Mouse (Mus musculus): ENCODE results near the gene Gm42417. TPM values are rescaled to one million over a fixed set of nuclear protein-coding genes. Genes with fewer than 3 reads are reported as not detected.

Gm42417 gene
- polyA plus RNA-seq, 1 experiment from 2014 or later, result not detected

DNA sequence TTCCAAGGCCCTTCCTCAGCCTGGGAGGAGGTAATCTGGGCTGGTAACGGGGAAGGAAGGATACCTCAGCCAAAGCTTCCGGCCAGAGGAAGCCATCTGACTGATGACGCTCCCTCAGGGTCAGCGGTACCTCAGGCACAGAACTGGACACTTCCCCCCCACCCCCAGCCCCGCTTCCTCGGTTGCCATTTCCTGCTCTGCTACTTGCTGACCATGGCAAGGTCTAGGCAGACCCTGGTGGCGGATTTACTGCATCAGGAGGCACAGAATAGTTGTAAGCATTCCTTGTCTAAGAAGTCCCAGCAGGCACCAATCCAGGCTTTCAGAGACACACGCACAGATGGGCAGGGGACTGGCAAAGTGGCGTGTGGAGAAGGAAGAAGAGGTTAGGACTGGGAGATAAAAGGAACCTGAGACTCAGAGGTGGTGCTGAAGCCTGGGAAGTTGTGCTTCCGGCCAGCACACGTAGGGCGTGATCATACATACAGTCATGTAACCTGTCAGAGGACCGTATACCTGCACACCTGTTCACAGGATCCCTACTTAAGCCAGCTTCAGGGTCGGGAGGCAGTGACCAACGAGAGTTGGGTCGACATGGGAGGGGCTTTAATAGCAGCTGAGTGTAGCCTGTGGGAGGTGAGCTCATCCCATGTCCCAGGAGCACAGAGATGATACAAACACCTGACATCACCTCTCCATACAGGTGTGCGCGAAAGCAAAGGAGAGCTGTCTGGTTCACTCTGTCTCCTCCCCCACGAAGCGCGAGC is 15.6 kb upstream of the Gm42417 start:
- Histone ChIP-seq H3K4me2 (peak overlapping the region; percentile 89), H3K4me3 (peak overlapping the region; percentile 78), H3K36me3 (peaks cover 58% of the 10 kb centered on the region), H3K4me1 (peaks cover 39% of the 10 kb centered on the region), H3K9ac (peak overlapping the region; percentile 97), H3K27ac (replicated peaks) (peak overlapping the region; percentile 97), H3K27me3 (replicated peaks) (no peaks in the 10 kb centered on the region; the same call in 1 of the 2 replicates), H3K9me3 (no peaks in the 10 kb centered on the region)
- WGBS, result 68% methylated on average over 21 of the region's 21 CpGs
- no peak for ATAC-seq (ENCODE audit: extremely low read depth, insufficient number of reproducible peaks, low FRiP score, low TSS enrichment)

DNA sequence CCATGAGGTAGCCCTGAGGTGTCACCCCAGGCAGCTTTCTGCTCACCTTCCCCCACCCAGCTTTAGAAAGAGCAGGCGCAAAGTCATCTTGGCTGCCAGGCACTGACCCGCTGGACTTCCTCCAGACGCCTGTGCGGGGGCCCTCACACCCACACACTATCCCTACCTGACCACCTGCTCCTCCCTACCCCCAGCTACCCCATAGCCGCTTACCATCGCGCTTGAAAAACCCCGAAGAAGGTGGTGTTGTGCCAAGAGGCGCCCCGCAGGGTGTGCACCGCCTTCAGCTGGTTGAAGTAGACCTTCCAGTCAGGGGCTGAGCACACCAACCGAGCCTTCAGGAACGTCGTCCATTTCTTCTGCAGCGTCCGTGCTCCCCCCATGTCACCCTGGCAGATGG is 13.3 kb upstream of the Gm42417 start:
- no peak overlapping the region for H3K27ac ChIP-seq (replicated peaks)
- H3K9me3 ChIP-seq, result no peaks in the 10 kb centered on the region
- 86% methylated on average over 16 of the region's 16 CpGs for WGBS
- H3K4me1 ChIP-seq, result peaks cover 47% of the 10 kb centered on the region
- peaks cover 77% of the 10 kb centered on the region for H3K36me3 ChIP-seq
- H3K4me3 ChIP-seq, result no peak overlapping the region
- H3K9ac ChIP-seq, result no peak overlapping the region
- no peaks in the 10 kb centered on the region for H3K27me3 ChIP-seq (replicated peaks)
- no peak for ATAC-seq (ENCODE audit: extremely low read depth, insufficient number of reproducible peaks, low FRiP score, low TSS enrichment)
- H3K4me2 ChIP-seq, result no peak overlapping the region

DNA sequence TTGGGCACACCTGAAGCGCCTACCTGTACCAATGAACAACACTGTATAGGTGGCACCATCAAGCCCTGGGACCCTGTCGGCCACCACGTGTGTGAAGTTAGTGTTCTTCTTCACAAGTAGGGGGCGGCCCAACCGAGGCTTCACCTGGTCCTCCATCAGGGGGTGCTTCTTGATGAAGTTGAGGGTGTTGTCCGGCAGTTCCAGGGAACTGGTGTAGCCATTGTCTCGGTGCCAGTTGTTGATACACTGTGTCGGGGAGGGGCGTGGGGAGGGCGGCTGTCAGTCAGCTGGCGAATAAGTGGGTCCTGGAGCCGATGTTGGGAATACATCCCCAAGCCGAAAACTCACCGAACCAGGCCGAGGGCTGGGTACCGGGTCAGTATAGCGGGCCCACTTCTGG is 12.7 kb upstream of the Gm42417 start:
- H3K4me2 ChIP-seq, result no peak overlapping the region
- WGBS, result 82% methylated on average over 17 of the region's 17 CpGs
- no peaks in the 10 kb centered on the region for H3K27me3 ChIP-seq (replicated peaks)
- H3K9ac ChIP-seq, result no peak overlapping the region
- no peak for ATAC-seq (ENCODE audit: extremely low read depth, insufficient number of reproducible peaks, low FRiP score, low TSS enrichment)
- H3K36me3 ChIP-seq, result peaks cover 77% of the 10 kb centered on the region
- H3K4me1 ChIP-seq, result peaks cover 49% of the 10 kb centered on the region
- no peak overlapping the region for H3K4me3 ChIP-seq
- no peak overlapping the region for H3K27ac ChIP-seq (replicated peaks)
- H3K9me3 ChIP-seq, result no peaks in the 10 kb centered on the region

DNA sequence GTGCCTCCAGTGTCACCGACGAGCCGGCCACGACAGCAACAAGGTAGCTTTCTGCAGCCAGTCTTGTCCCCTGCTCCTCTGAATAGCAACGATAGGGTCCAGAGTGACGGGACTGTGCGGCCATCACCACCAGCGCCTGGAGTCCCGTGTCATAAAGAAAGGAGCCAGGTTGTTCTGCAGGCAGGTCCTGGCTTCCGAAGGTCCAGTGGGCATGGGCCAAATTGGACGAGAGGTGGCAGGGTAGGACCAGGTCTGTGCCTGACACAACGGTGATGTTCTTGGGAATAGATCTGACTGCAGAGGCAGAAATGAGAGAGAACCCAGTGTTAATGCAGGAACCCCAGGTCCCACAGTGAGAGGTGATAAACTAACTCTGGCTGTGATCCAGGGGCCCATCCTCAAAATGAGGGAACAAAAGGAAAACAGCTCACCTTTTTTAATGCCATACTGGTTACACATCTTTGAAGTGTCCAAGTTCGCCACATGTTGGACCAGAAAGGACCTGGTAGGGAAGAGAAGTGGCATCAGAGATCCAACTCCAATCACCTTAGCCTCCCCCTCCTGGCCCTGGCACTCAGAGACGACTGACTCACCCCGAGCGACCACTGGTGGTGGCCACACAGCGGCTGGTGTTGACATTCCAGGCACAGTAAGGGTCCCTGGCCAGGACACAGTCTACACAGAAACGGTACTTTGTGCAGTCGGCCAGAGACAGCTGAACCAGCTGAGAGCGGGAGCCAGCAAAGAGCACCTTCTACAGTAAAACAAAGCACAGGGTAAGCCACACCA is 11.0 kb upstream of the Gm42417 start:
- no peak overlapping the region for H3K4me2 ChIP-seq
- no peak overlapping the region for H3K9ac ChIP-seq
- H3K4me1 ChIP-seq, result peaks cover 52% of the 10 kb centered on the region
- ATAC-seq (ENCODE audit: extremely low read depth, insufficient number of reproducible peaks, low FRiP score, low TSS enrichment), result no peak
- no peaks in the 10 kb centered on the region for H3K9me3 ChIP-seq
- H3K4me3 ChIP-seq, result no peak overlapping the region
- 77% methylated on average over 20 of the region's 20 CpGs for WGBS
- no peaks in the 10 kb centered on the region for H3K27me3 ChIP-seq (replicated peaks)
- no peak overlapping the region for H3K27ac ChIP-seq (replicated peaks)
- peaks cover 73% of the 10 kb centered on the region for H3K36me3 ChIP-seq

DNA sequence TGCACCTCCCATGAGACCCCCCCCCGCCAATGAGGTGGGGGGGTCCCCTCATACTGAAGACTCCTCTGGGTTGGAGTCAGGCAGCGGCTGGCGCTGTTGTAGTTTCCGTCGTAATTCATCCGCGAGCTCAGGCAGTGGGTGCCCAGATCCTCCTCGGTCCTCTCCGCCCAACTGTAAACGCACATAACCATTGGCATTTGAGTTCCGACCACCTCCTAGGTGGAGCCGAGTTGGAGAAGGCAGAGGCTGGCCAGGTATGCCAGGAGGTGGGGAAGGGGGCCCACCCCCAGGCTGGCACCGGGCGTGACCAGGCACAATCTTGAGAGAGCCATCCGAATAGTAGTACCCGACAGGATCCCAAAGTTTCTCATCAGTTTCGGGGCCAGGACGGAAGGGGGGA is 10.3 kb upstream of the Gm42417 start:
- Histone ChIP-seq H3K4me2 (no peak overlapping the region), H3K4me1 (peaks cover 44% of the 10 kb centered on the region), H3K27ac (replicated peaks) (no peak overlapping the region), H3K27me3 (replicated peaks) (no peaks in the 10 kb centered on the region), H3K36me3 (peaks cover 65% of the 10 kb centered on the region), H3K9me3 (no peaks in the 10 kb centered on the region), H3K4me3 (no peak overlapping the region), H3K9ac (0 out of 2 replicates have a peak overlapping the region, but pooled peaks have one; percentile 28)
- ATAC-seq (ENCODE audit: extremely low read depth, insufficient number of reproducible peaks, low FRiP score, low TSS enrichment), result no peak
- WGBS, result 86% methylated on average over 18 of the region's 18 CpGs

DNA sequence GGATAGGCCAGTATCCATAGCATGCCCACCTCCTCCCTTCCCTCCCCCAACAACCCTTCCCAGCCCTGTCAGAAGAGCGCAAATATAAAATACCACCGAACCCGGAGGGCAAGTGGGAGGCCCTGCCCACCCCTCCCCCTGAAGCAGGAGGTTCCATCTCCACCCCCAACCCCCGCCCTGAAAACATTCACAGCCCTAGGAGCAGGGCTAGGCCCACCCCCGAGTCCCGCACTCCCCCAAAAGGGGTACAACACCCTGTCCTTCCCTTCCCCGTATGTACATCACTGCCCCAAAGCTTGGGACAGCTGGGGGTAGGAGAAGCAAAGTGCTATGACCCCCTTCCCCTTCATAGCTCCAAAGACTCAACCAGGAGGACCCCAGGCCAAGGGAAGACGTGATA is 9.5 kb upstream of the Gm42417 start:
- Histone ChIP-seq H3K4me3 (no peak overlapping the region), H3K27me3 (replicated peaks) (no peaks in the 10 kb centered on the region), H3K36me3 (peaks cover 63% of the 10 kb centered on the region), H3K4me1 (peaks cover 39% of the 10 kb centered on the region), H3K9ac (peak overlapping the region; percentile 28; the same call in 1 of the 2 replicates), H3K4me2 (no peak overlapping the region), H3K27ac (replicated peaks) (0 out of 2 replicates have a peak overlapping the region, but pooled peaks have one; percentile 24), H3K9me3 (no peaks in the 10 kb centered on the region)
- no peak for ATAC-seq (ENCODE audit: extremely low read depth, insufficient number of reproducible peaks, low FRiP score, low TSS enrichment)
- WGBS, result 55% methylated on average over 8 of the region's 8 CpGs

DNA sequence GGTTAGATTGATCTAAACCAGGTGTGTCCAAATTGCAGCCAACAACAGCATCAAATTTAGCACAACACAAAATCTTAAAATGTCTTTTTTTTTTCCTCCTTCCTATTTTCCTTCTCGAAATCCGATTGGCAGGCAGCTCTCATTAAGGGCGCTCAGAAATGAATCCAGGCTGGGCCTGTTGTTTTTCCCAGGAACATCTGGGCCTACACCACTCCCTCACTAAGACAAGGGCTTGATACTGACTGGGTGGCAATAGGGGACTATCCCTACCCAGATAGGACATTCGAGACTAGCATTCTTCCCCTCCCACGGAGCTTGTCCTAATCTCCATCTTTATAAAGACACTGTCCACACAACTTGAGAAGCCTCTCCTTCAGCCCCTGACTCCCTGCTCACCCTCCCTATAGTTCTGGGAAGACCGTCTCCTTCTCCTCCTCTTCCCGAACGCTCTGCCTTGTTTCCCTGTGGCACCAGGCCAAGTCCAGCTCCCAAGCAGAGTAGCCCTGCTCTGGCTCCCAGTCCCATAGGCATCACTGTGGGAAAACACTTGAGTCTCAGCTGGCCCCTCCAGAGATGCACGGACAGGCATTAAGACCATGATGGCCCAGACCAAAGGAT is 8.9 kb upstream of the Gm42417 start:
- Histone ChIP-seq H3K4me1 (peaks cover 39% of the 10 kb centered on the region), H3K4me3 (no peak overlapping the region), H3K9ac (peak overlapping the region; percentile 57), H3K27ac (replicated peaks) (peak overlapping the region; percentile 60), H3K36me3 (peaks cover 58% of the 10 kb centered on the region), H3K4me2 (no peak overlapping the region), H3K27me3 (replicated peaks) (no peaks in the 10 kb centered on the region), H3K9me3 (no peaks in the 10 kb centered on the region)
- WGBS, result 31% methylated on average over 9 of the region's 9 CpGs
- ATAC-seq (ENCODE audit: extremely low read depth, insufficient number of reproducible peaks, low FRiP score, low TSS enrichment), result no peak

DNA sequence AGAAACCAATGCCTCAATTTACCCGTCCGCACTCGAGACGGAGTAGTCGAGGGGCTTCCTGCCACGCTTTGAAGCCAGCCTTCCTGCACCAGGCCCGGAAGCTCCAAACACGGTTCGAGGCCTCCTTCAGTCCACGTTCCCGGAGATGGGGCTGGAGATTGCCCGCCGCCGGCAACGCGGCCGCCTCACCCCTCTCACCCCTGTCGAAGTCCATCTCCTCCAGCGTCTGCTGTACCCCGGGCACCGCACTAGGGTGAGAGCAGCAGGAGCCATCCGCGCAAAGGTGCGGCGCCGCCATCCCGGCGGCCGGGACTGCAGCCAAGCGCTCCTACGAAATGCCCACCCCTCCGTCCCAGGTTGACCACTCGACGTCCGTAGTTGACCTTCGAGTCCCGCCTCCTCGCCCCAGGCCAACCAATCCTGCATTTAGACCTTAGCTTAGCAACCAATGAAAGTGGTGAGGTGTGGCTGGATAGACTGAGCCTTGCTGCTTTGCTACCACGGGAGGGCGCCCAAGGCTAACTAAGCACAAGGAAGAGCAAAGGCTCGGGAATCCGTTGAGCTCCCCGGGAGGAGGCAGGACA is 7.8 kb upstream of the Gm42417 start, which contains the start of gene Ankrd39:
Ankrd39 (minus strand) TSS at position 558 of the 584 bp plus-strand sequence.
- no peaks in the 10 kb centered on the region for H3K9me3 ChIP-seq
- WGBS, result under 1% methylated on average over 43 of the region's 43 CpGs
- peaks cover 46% of the 10 kb centered on the region for H3K4me1 ChIP-seq
- H3K9ac ChIP-seq, result peak within 1 kb of the TSS; percentile 87
- H3K4me3 ChIP-seq, result peak within 1 kb of the TSS; percentile 79
- H3K27ac ChIP-seq (replicated peaks), result peak within 1 kb of the TSS; percentile 60
- peak; percentile 99 for ATAC-seq (ENCODE audit: extremely low read depth, insufficient number of reproducible peaks, low FRiP score, low TSS enrichment)
- H3K27me3 ChIP-seq (replicated peaks), result no peaks in the 10 kb centered on the region
- H3K36me3 ChIP-seq, result peaks cover 58% of the 10 kb centered on the region
- peak within 1 kb of the TSS; percentile 81 for H3K4me2 ChIP-seq

DNA sequence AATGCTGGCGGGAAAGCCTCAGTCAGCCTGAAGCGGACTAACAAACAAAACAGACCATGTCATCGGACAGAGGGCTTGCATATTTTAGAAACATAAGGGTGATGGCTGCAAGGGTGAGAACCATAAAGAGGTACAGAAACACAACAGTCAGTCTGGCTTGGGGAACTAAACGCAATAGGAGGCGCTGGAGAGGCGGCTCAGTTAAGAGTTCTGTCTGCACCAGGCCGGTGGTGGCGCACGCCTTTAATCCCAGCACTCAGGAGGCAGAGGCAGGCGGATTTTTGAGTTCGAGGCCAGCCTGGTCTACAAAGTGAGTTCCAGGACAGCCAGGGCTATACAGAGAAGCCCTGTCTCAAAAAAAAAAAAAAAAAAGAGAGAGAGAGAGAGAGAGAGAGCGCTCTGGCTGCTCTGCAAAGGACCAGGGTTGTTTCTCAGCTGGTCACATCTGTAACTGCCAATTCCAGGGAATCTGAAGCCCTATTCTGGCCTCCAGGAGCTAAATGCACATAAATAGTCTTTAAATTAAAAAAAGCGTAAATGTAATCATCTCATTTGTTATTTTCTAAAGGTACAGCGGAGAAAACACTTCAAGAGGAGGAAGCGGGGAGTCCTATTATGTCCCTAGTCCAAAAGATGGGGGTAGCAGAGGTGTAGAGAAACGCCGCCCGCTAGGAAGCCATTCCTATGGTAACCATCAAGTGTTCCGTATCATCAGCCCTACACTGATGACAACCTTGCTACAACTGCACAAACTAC is 6.8 kb upstream of the Gm42417 start:
- H3K4me2 ChIP-seq, result peak overlapping the region; percentile 81
- H3K4me1 ChIP-seq, result peaks cover 49% of the 10 kb centered on the region
- H3K9ac ChIP-seq, result peak overlapping the region; percentile 87
- peak overlapping the region; percentile 79 for H3K4me3 ChIP-seq
- H3K9me3 ChIP-seq, result no peaks in the 10 kb centered on the region
- H3K36me3 ChIP-seq, result peaks cover 58% of the 10 kb centered on the region
- no peak for ATAC-seq (ENCODE audit: extremely low read depth, insufficient number of reproducible peaks, low FRiP score, low TSS enrichment)
- no peak overlapping the region for H3K27ac ChIP-seq (replicated peaks)
- H3K27me3 ChIP-seq (replicated peaks), result no peaks in the 10 kb centered on the region
- WGBS, result 61% methylated on average over 19 of the region's 19 CpGs

DNA sequence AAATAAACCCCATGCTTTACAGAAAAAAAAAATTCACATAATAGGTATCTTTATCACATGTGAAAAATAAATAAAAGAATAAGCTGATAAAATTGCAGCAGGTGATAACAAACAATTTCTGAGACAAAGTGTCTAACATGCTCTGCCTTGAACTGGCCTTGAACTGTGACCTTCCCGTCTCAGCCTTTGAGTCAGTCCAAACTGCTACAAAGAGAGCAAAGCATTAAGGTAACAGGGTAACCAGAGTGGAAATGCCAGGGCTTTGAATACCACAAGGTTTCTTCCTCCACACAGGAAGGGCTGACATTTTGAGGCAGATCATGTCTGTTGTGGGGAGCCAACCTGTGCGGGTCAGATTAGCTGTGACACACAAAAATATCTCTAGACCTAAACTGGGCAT is 6.2 kb upstream of the Gm42417 start:
- H3K9ac ChIP-seq, result no peak overlapping the region

More for the DNA sequence above, 6.2 kb upstream of the Gm42417 start:
- H3K27ac ChIP-seq (replicated peaks), result no peak overlapping the region
- ATAC-seq (ENCODE audit: extremely low read depth, insufficient number of reproducible peaks, low FRiP score, low TSS enrichment), result no peak
- peaks cover 57% of the 10 kb centered on the region for H3K36me3 ChIP-seq
- peaks cover 49% of the 10 kb centered on the region for H3K4me1 ChIP-seq
- H3K9me3 ChIP-seq, result no peaks in the 10 kb centered on the region
- peak overlapping the region; percentile 79; the same call in 1 of the 2 replicates for H3K4me3 ChIP-seq
- WGBS, result 66% methylated on average over 2 of the region's 2 CpGs
- no peaks in the 10 kb centered on the region for H3K27me3 ChIP-seq (replicated peaks)
- H3K4me2 ChIP-seq, result peak overlapping the region; percentile 81

All from heart, embryonic 13.5 days (tissue).